Mouse (Mus musculus) urinary bladder, adult 18-20 months (tissue): ENCODE data around the gene Sall2.
"Not testable (repeated sequence)": the region's sequence is repeated elsewhere in the genome, so short reads cannot be mapped to it uniquely, and the experiment has no call there.

Experiments
- DNase-seq, 2 experiments: peaks; one replicate each; pipeline ENCODE4 v3.0.0; 2022; ENCODE audit warnings: low spot score in 2 of 2, mixed read lengths in 2 of 2

Gene Sall2

DNA sequence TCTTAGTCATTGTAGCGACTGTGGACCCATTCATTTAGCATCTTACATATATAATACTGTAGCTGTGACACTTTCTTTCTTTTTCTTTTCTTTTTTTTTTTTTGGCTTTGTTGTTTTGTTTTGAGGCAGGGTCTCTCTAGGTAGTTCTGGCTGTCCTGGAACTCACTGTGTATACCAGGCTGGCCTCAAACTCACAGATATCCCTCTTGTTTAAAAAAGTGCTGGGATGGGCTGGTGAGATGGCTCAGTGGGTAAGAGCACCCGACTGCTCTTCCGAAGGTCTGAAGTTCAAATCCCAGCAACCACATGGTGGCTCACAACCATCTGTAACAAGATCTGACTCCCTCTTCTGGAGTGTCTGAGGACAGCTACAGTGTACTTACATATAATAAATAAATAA lies 25.0 kb downstream of the Sall2 start:
- DNase-seq: not testable (repeated sequence)

DNA sequence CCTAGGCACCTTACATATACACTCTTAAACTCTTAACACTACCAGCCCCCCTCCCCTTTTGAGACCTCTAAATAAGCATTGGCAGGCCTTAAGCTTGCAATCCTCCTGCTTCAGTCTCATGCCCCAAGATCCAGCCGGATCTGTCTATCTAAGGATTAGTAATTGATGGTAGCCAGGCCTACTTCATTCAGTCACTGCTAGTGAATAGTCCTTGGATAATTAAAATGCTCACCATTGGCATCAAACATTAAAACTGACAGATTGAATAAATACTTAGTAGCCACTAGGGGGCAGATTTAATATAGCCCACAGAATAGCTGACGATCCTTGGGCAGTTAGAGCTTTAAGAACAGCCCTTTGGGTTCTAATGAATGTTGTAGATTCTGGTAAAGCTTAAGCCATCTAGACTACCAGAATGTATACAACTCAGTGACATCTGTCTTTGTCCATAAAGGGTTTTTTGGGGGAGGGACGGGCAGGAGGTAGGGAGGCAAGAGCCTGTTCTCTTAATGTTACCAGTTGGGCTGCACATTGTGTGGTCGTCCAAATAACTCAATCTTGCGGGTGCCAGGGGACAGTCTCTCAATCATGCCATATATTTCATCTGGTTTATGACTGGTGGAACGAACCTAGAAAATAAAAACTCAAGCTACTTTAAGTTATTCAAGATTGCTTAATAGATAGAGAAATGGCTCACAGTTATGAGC lies 32.9 kb downstream of the Sall2 start:
- DNase-seq: no peak

DNA sequence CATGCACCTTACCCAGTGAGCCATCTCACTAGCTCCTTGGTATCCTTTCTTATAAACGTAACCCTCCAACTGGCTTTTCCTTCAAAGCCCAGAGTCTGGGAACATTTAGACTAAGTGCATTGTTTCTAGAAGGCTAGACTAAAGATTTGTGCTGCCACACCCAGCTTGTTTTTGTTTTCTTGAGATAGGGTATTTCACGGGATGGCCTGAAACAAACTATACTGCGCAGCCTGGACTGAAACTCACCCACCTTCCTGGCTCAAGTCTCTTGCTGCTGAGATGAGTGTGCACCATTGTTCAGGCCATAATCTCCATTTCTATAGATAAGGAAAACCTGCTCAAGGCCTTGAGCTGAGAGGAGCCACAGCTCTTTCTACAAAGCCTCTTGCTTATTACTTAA lies 44.4 kb downstream of the Sall2 start:
- no peak for DNase-seq

DNA sequence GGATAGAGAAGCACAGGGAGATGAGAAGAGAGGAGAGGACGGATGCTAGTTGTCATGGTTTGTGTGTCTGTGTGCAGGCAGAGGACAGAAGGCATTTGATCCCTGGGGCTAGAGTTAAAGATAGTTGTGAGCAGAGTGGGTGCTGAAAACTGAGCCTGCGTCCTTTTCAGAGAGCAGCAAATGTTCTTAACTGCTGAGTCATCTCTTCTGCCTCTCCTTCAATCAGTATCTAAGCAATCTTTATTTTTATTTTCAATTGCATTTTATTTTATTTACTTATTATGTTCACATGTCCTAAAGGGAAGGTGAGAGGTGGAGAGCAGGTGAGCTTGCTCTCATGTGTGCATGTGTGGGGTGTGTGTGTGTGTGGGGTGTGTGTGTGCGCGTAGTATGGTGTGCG lies 44.9 kb downstream of the Sall2 start:
- no peak for DNase-seq

DNA sequence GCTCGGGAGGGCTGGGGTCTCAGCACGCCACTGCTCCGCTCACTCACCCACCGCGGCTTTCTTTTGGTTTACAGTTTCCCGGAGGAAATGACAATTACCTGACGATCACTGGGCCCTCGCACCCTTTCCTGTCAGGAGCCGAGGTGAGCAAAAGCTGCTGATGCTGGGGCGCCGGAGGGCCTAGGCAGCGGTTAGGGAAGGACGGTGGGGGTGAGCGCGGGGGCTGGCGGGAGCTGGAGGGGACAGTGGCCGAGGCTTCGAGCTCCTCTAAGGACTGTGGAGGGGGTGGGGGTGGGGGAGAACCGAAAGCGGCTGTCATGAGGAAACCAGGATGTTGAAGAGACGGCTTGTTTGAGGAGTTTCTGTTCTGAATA lies 48.8 kb downstream of the Sall2 start:
- DNase-seq: no peak

DNA sequence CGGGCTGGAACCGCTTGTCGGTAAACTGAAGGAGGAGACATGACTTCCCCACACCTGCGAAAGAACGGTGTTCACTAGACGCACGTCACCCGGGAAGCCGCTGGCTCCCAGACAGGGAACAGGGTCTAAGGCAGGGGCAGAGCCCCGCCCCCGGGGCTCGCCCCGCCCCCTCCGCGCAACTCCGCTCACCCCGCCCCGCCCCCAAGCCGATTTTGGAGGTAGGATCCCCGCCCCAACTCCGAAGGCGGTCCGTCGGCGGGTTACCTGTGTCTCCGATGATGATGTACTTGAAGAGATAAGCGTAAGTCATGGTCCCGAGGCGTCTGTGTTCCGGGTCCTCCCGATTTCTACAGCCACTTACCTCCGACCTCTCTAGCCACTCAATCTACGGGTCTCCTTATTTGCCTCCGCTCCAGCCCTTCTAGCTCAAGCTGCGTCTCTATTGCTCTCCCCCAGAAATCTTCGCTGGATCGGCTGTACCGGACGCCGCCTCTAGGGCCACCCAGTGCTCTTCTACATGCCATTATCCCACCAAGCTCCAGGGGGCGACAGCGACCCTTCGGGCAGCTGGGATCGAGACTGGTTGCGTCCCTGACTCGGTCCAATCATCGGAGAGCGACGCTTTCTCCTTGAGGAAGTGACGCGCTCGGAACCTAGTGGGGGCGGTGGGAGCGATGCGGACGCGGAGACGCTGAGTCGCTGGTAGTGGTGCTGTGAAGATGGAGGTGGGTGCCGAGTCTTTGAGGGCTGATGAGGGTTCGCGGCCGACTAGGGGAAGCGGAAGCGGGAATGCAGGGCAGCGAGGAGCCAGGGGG lies 49.4 kb downstream of the Sall2 start, which contains the start of the genes Tox4 and Rab2b:
Gene Tox4 (plus strand): TSS at position 215 of the 815 bp plus-strand sequence.
Gene Rab2b (minus strand): TSS at position 614 of the 815 bp plus-strand sequence.
- peak; percentile 96 to 98 for DNase-seq

DNA sequence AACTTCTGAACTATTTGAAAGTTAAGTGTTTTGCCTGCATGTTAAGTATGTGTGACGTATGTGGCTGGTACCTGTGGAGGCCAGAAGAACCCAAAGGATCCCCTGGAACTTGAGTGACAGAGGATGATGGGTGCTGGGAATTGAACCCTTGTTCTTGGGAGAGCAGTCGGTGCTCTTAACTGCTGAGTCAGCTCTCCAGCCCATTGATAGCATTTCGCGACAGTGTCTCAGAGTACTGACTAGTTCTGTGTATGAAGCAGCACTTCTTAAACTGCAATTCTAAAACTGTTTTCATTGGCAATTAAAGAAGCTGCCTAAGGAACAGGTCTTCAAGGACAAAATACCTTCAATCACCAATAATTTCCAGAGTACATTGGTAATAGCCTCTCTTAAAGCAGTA lies 51.4 kb downstream of the Sall2 start:
- no peak for DNase-seq

GRCm38 (mm10) chr14:52272781-52273180 lies 55.8 kb downstream of the Sall2 start:
- no peak for DNase-seq
